Mouse (Mus musculus) ovary, postnatal 14 days (tissue): ENCODE measurements around the gene Zbtb37.
"Not testable (repeated sequence)": the region's sequence is repeated elsewhere in the genome, so short reads cannot be mapped to it uniquely, and the experiment has no call there.

Source experiments
- DNase-seq: peaks from one replicate; pipeline ENCODE4 v3.0.0; 2022; ENCODE audit warnings: low spot score

The Zbtb37 gene

DNA sequence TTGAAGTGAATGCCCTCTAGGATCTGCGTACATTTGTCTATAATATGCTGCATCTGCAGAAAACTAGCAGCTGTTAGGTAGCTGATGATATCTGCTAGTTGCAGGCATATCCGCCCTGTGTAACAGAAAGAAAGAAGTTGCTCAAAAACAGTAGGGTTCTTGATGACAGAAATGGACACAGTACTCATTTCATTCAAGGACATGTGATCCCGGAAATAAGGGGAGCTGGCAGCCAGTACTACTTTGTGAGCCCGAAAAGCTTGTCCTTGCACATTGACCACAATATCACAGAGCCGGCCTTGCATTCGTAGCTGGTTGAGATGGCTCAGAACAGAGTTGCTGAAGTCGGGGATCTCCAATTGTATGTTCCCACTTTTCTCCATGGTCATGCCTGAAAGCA lies 2.3 kb downstream of the Zbtb37 start:
- DNase-seq: no peak

DNA sequence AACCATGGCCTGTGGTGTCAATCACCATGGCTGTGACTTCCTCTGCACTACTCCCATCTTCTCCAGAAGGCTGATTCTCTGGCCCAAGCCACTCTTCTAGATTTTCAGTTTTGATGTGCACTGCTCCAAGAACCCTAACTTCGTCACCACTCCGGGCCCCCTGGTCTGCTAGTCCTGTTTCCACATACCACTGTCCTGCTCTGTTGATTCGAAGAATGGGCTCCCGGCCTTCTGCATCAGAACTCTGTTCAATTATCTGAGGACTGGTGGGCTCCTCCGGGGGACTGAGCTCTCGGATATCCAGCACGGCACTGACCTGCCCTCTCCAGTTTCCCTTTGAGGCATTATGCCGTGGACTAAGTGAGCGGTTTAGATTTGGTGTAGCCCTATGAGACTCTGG lies 2.8 kb downstream of the Zbtb37 start:
- no peak for DNase-seq

DNA sequence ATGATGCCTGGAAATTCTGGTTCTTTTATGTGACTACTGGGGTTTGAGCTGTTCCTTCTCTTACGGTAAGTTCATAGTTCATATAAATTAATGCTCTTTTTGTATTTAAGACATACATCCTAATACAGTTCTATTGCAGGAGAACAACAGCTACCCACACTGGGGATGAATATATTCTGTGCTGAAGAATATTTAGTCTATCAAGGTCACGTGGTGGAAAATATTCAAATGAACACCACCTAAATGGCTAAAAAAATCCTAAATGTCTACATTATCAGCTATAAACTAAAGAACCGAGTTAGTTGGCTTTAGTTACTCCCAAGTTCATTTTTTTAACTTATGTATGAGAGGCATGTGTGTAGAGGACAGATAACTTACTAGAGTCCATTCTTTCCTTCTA lies 4.6 kb downstream of the Zbtb37 start:
- no peak for DNase-seq

DNA sequence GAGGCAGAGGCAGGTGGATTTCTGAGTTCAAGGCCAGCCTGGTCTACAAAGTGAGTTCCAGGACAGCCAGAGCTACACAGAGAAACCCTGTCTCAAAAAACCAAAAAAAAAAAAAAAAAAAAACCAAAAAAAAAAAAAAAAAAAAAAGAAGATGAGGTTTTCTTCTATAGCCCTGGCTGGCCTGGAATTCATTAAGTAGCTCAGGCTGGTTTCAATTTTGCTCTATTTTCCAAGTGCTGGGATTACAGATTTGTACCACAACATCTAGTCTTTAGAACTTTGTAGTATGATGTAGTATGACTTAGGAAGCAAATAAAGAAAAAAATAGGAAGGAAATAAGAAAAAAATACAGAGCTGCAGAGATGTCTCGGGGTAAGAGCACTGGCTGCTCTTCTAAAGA lies 6.2 kb downstream of the Zbtb37 start:
- DNase-seq: not testable (repeated sequence)

DNA sequence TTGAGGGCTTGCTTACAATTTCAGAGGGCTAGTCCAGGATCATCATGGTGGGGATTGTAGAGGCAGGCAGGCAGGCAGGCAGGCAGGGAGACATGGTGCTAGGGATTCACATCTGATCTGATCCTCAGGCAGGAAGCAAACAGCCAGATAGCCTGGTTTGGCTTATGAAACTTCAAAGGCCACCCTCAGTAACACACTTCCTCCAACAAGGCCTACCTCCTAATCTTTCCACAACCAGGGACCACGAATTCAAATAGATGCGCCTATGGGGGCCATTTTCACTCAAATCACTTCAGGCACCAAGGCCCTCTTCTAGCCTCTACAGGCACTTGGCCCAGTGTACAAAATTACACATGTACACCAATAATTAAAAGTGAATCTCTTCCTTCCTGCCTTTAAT lies 7.5 kb downstream of the Zbtb37 start:
- no peak for DNase-seq

DNA sequence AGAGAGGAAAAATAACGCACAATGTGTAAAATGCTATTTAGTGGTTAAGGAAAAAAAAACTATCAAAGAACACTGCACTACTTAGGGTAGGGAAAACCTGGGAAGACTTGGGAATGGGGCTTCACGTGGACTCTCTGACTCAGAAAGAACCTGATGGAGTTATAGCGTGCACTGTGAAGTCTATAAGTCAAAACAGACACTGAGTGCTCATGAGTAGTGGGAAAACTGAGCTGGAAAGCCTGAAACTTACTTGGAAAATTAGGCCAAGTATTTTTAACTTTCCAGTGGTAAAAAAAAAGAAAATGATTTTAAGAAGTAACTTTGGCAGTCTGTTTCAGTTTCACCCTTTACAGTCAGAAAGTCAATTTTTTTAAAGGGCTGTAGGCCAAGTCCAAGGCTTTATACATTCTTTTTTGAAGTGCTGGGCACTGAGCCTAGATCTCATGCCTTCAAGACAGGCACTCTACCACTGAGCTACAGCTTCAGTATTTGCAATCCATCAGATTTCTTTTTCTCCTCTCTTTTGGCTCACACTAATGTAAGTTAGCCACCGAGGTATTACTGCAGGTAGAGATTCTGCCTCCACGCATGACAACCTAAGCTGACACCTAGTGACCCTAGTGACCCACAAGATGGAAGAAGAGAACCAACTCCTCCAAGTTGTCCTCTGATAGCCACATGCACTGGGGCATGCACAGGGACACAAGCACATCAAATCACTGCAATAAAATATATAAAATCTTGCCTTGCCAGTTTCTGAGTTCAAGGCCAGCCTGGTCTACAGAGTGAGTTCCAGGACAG lies 9.0 kb downstream of the Zbtb37 start:
- DNase-seq: no peak

DNA sequence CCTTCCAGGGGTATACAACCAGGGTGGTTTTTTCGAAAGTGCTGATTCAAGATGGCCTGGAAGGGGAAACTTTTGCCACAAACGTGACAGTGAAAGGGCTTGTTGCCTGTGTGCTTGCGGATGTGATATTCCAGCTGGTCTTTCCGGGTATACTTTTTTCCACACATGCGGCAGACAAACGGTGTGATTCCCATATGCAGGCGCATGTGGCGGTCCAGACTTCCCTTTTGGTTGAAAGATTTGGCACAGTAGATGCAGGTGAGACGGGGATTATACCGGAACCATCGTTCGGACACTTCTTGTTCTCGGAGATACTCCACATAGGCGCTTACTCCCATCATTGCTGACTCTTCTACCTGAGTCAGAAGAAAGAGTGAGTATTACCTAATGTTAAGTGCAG lies 14.6 kb downstream of the Zbtb37 start:
- DNase-seq: no peak

DNA sequence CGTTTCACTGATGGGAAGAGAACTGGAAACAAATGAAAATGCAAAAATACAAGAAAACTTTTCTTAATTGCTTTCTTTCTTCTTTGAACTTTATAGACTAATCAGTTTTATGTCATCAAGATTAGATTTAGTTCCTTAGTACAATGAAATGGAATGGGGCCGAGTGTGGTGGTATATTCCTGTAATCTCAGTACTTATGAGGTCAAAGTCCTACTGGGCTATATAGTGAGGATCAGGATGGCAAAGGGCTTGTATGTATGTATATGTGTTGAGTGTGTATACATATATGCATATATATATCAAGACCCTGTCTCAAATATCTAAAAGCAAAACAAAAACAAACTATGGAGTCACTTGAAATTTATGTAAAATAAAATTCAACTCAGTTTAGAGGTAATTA lies 18.3 kb downstream of the Zbtb37 start:
- no peak for DNase-seq

DNA sequence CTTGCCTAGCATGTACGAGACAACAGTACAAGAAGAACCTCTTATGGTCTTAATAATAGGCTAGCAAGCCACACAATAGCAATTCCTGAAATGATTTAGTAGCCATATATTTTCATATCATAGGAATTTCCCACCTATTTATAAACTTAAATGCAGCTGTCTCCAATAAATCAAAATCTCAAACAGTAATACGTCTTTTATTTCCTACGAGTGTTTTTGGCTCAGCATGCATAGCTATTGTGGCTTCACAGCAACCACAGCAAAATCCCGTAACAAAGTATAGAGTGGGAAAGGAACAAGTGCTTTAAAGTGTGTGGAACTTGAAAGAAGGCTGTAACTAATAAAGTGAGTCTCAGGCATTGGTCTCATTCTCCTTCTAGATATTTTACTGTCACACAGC lies 24.2 kb downstream of the Zbtb37 start:
- no peak for DNase-seq

DNA sequence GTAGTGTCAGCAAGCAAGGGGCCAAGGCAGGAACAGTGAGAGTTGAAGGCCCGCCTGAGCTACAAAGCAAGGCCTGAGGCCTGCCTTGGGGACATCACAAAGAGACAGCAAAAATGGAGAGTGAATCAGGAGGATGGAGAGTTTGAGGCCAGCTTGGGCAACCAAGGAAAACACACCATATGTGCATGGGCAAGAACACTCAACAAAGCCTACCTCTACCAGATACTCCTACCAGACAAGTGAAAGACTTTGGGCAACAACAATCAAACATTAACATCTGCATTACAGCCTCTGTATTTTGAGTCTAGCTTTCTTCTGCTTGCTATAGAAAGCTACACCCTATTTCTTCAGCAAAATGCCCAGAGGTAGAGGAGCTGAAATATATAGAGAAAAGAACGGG lies 26.6 kb downstream of the Zbtb37 start:
- DNase-seq: no peak

DNA sequence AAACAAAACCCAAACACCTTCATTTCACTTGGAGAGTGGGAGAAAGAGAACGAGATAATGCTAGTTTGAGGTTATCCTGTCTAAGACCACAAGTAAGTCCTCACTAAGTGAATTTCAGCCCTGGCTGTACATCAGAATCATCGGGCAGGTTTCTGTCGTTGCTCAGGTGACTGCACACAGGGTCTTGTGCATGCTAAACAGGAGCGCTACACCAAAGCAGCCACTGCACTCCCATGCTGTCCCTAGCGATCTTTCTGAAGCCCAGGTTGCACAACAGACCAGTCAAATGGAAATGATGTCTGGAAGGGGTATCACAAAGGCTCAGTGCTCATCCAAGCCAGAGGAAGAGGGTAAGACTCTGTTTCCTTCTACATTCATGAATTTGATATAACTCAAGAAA lies 28.2 kb downstream of the Zbtb37 start:
- DNase-seq: no peak

DNA sequence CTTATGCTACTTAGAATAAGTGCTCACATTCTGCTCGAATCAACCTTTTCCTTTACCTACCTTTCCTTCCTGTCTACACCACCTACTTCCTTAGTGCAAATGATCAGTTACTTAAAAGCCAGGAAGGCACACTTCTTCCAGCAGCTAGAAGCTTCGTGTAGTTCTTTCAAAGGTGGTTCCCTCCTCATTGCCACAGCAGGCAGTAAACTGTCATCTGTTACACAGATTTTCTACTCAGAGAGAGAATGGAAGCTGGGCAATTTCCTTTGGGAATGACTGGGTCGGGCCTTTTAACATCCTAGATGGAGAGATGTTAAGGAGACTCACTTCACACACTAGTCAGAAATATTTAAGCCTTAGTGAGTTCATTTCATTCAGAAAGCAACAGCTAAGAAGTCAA lies 29.1 kb downstream of the Zbtb37 start:
- no peak for DNase-seq

DNA sequence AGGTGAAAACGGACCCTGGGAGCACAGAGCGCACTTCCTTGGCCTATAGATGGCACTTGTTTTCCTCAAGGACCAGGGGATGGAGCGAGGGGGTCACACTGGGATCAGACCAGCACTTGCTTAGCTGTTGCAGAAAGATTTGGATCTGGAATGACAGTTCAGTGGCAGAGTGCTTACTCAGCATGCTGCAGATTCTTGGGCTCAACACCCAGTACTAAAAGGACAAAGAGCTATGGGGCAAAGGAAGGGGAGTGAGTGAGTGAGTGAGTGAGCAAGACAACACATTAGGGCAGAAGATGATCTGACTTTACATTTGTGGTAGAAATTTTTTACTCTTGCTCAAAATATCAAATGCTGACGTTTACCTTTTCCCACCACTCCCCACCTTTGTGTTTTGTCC lies 29.7 kb downstream of the Zbtb37 start:
- no peak for DNase-seq

DNA sequence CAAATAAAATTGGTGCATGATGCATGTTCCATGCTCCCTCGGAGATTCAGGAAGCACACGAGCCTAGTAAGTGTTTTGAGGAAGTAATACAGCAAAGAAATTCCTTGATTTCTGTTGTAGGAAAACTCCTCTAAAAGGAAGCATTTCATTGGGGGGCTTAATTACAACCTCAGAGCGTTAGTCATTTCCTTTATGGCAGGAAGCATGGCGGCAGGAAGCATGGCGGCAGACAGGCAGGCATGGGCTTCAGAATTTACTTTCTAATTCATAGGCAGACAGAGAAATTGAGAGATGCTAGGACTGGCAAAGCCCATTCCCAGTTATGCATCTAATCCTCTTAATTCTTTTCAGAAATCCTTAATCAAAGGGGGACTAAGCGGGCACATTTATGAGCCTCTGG lies 40.8 kb downstream of the Zbtb37 start:
- no peak for DNase-seq

DNA sequence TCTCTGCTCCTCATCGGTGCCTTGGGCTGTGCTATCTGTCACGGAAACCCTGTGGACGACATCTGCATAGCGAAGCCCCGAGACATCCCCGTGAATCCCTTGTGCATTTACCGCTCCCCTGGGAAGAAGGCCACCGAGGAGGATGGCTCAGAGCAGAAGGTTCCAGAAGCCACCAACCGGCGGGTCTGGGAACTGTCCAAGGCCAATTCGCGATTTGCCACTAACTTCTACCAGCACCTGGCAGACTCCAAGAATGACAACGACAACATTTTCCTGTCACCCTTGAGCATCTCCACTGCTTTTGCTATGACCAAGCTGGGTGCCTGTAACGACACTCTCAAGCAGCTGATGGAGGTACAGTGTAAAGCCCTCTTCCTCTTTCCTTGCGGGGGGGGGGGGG lies 45.3 kb downstream of the Zbtb37 start:
- DNase-seq: no peak

DNA sequence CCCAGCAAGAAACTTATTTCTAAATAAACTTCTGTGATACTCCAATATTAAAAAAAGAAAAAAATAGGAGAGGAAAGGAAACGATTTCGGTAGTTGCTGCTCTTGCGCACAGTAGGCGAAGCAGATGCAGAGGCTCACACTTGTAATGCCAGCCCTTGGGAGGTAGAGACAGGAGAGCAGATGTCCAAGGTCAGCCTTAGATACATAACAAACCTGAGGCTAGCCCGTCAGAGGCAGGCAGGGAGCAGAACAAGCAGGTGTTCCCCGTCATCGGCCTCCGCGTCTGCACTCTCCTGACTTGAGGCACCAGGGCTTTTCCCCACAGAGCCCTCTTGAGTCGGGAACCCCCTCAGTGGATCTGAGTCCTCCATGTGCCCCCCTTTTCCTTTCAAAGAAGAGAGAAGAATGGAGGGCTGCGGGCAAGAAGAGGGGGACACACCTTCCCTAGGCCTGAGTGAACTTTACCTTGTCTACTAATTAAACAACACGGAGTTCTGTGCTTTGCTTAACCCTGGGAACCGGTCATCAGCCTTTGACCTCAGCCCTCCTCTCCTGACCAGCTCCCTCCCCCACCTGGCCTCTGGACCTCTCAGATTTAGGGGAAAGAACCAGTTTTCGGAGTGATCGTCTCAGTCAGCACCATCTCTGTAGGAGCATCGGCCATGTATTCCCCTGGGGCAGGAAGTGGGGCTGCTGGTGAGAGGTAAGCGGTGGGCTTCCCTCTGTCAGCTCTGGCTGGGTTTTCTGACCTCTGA lies 47.6 kb downstream of the Zbtb37 start:
- DNase-seq: no peak

DNA sequence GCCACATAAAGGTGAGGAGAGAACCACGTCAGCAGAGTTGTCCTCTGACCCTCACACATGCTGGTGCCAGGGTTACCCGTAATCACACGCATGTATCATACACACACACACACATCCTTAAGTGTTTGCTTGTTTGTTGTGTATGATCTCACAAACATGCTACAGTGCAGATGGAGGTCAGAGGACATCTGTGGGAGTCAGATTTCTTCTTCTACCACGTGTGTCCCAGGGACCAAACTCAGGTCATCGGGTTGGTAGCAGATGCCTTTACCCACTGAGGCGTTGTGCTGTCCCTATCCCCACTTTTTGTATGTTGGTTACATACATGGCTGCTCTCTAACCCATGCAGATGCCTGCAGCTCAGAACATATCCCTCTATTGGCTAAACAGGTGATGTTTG lies 49.2 kb downstream of the Zbtb37 start:
- DNase-seq: no peak

DNA sequence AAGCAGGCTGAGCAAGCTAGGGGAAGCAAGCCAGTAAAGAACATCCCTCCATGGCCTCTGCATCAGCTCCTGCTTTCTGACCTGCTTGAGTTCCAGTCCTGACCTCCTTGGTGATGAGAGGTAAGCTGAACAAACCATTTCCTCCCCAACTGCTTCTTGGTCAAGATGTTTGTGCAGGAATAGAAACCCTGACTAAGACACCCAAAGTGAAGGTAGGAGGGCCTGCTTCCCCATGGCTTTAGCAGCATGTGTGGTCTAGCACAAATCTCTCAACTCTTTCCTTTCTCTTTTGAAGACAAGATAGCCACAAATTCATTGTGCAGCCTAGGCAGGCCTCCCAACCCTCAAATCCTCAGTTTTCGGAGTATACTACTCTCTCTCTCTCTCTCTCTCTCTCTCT lies 49.9 kb downstream of the Zbtb37 start:
- DNase-seq: not testable (repeated sequence)

DNA sequence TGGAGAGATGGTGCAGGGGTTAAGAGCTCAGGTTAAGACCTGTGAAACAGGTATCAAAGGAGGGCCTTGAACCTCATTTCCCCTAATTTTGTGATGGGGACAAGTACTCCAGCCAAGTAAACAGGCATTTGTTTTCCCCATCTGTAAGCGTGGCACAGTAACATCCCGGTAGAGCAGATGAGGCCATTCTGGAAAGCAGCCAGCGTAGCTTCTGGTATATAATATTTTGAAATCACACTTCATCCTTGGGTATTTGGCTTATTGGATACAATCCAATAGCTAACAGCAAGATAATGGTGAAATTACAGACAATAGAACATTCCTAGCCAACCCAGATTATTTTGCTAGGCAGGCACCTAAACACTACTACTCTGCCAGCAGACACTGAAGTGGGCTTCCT lies 51.8 kb downstream of the Zbtb37 start:
- DNase-seq: no peak

DNA sequence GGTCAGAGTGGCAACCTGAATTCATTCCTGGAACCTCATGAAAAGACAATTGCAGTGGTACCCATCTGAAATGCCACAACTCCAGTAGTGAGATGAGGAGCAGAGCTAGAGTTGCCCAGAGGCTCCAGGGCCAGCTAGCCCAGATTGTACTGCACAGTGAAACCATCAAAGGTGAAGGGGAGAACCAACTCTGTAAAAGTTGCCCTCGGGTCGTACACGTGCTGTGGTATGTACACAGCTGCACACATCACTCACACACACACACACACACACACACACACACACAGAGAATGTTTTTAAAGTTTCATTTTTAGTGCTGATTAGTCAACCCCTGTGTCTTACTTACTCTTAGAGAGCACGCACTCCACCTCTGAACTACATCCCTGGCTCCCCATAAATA lies 53.3 kb downstream of the Zbtb37 start:
- no peak for DNase-seq

DNA sequence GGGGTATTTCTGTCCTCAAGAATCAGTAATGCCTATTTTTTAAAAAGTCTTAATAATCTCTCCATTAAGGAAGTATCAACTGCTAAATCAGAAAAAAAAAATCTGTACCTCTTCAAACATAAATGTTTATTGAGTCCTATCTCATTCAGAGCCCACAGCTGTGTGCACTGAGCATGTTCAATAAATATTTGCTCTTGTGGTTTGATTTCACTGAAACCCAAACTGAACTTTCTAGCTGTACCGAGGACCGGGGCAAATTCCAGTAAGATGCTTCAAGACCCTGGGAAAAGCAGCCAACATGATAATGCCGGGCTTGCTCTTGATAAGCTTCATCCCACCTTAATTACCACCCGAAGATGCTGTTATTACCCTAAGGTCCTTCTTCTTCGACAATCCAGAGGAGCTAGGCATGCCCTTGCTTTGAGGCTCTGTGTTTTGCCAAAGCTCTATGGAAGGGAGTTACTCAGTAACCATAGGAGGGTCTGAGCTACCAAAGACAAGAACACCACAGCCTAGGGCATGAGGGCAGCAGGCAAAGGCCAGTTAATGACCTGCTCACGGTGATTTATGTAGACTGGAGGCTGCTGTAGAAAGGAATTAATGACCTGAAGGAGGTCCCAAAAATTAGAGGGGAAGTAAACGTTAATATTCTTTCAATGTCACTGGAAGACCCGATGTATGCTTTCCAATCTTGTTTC lies 54.0 kb downstream of the Zbtb37 start:
- no peak for DNase-seq

DNA sequence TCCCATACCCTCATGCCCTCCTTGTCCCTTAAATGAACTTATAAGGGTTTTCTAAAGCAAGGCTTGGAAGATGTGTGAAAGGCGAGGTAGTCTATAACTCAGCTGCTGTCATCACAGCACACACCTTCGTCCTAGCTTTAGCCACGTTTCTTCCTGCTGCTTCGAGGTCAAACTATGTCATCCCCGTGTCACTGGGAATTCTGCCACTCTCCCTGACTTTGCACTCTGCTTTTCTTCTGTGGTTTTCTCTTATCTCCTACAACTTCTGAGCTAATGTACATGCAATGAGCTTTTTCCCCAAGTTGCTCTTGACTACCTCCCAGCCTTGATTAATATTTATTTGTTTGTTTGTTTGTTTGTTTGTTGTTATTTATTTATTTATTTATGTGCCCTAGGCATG lies 54.6 kb downstream of the Zbtb37 start:
- no peak for DNase-seq

DNA sequence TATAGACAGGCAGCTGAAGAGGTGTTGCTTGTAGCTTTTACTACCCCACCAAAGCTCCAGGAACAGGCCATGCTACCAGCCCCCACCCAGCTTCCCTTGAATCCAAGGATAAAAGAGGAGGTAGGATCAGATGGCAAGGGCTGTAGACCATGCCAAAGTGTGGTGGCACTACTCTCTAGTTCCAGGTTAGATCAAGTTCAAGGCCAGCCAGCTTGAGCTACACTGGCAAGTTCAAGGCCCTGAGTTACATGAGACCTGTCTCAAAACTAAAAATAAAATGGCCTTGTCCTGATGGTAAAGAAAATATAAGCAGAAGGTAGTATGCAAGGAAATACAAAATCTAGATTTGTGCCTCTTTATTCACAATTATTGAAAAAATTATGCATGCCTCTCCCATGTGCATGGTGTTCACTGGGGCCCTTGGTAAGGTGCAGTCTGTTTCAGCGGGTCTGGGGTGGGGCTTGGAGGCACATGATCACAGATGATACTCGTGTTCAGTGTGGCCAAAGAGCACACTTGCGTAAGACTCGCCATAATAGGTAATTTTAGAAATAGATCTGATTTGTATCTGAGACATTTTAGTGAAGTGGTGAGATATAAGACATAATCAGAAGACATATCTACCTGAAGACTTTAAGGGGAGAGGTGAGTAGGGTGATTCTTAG lies 56.4 kb downstream of the Zbtb37 start, which contains the start of gene Serpinc1:
Gene Serpinc1, plus strand, starts transcription at position 515 of the 665 bp plus-strand sequence.
- no peak for DNase-seq
